Mouse (Mus musculus) kidney, adult 2 months (tissue): ENCODE results near the gene Prss56. TPM values are rescaled to one million over a fixed set of nuclear protein-coding genes. Genes with fewer than 3 reads are reported as not detected.

Experiments
- DNase-seq: peaks from one replicate; pipeline ENCODE4 v3.0.0; 2021
- H3K27ac ChIP-seq: fragments of 200-500 bp; 2 replicates; pipeline ENCODE4 v1.5.1; 2012; ENCODE audit warnings: low read depth, low read length, control low read depth, inconsistent platforms; ENCODE audit not compliant: insufficient read depth
- H3K27me3 ChIP-seq: fragments of 200-500 bp; replicated peaks from 2 replicates; pipeline ENCODE4 v1.6.1; 2012; ENCODE audit warnings: mild to moderate bottlenecking, moderate library complexity, low read length, inconsistent platforms; ENCODE audit not compliant: control insufficient read depth, insufficient read depth
- H3K36me3 ChIP-seq: fragments of 200-500 bp; 2 replicates; pipeline ENCODE4 v1.6.1; 2012; ENCODE audit warnings: mild to moderate bottlenecking, moderate library complexity, low read length, inconsistent platforms; ENCODE audit not compliant: control insufficient read depth, insufficient read depth
- H3K4me1 ChIP-seq: fragments of 200-500 bp; 2 replicates; pipeline ENCODE4 v1.6.1; 2011; ENCODE audit warnings: low read length; ENCODE audit not compliant: control insufficient read depth, insufficient read depth
- H3K4me3 ChIP-seq: fragments of 200-500 bp; 2 replicates; pipeline ENCODE4 v1.5.1; 2011; ENCODE audit warnings: mild to moderate bottlenecking, low read depth, low read length, control low read depth; ENCODE audit not compliant: insufficient read depth
- CTCF ChIP-seq: fragments of 200-500 bp; conservative IDR thresholded peaks from 2 replicates; pipeline ENCODE4 v1.5.1; 2011; ENCODE audit warnings: low read depth, mild to moderate bottlenecking, control low read depth, low read length, moderate library complexity, mixed read lengths; ENCODE audit not compliant: insufficient read depth, insufficient read length
- POLR2A ChIP-seq: fragments of 200-500 bp; IDR thresholded peaks from one replicate; pipeline ENCODE4 v1.6.1; 2011; ENCODE audit warnings: low read depth, low read length, control low read depth
- WGBS: fragments of 180-500 bp; shearing (Covaris S2); methylation state at CpG from one replicate; pipeline ENCODE4 v1.1.7; 2018; 5-methylcytosine and 5-hydroxymethylcytosine counted together
- polyA plus RNA-seq: library from polyadenylated mRNA; depleted of rRNA; stranded (reverse); fragments of >200 nt; gene quantifications from 2 replicates; pipeline ENCODE4 v1.2.3, GENCODE M21; 2012

The Prss56 gene
- polyA plus RNA-seq, 1 experiment, result not detected

DNA sequence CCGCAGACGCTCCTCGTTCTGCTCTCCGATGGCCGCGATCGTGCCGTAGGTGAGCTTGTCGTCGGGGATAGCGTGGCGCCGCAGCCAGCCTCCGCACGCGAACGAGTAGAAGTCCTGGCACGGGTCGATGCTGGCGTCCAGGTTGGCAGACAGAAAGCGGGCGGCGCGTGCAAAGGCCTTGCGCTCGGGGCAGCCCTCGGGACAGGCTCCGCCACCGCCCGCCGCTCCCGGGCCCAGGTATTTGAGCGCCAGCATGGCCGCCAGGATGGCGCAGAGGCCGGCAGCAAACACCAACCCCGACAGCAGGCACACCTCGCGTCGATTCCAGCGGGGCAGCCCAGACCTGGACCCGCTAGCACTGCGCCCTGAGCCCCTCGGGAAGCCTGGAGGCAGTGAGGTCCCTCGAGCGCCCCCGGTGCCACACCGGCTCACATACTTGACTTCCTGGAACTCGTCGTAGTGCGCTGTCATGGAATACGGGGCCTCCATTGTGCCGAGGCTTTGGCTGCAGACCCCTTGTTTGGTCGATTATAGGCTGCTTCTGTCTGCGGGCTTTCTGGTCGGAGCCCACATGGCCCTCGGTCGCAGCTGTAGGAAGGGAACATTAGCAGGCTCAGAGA lies 28.5 kb upstream of the Prss56 start:
- no peak for DNase-seq
- 2% methylated on average over 58 of the region's 58 CpGs for WGBS
- H3K27ac ChIP-seq, result no peak overlapping the region
- H3K4me1 ChIP-seq, result no peaks in the 10 kb centered on the region
- peaks cover 5% of the 10 kb centered on the region for H3K27me3 ChIP-seq
- no peaks in the 10 kb centered on the region for H3K36me3 ChIP-seq
- no peak for TF ChIP-seq POLR2A
- TF ChIP-seq CTCF, result no peak
- H3K4me3 ChIP-seq, result 0 out of 2 replicates have a peak overlapping the region, but pooled peaks have one; percentile 7

DNA sequence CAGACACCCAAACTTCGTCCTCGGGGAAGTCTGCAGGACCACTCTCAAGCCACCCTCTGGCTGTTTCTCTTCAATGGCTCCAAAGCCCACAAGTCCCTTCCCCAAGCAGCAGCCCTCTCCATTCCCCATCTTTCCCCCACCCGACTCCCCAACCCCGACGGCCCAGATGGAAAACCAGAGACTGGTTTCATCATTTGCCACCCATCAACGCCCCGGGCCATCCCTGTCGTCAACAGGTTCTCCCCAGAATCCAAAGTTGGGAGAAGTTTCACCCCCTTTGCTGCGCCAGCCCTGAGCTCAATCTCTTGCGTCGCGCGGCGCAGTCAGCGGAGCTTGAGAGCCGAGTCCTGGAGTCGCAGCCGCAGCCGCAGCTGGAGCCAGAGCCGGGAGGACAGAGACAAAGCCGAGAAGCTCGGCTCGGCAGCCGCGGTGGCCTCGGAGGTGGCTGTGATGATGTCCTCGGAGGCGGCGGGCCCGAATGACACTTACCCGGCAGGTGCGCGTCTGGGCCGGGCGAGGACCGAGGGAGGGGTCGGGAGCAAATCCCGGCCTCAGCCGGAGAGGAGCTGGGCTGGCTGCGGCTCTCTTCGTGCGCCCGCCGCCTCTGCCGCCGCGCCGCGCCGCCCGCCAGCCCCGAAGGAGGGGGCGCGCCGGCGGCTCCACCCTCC lies 27.4 kb upstream of the Prss56 start:
- Histone ChIP-seq H3K27me3 (peaks cover 5% of the 10 kb centered on the region), H3K27ac (no peak overlapping the region), H3K36me3 (no peaks in the 10 kb centered on the region), H3K4me1 (no peaks in the 10 kb centered on the region), H3K4me3 (no peak overlapping the region)
- no peak for DNase-seq
- WGBS, result 1% methylated on average over 51 of the region's 56 CpGs
- TF ChIP-seq POLR2A, result no peak
- TF ChIP-seq CTCF, result no peak

DNA sequence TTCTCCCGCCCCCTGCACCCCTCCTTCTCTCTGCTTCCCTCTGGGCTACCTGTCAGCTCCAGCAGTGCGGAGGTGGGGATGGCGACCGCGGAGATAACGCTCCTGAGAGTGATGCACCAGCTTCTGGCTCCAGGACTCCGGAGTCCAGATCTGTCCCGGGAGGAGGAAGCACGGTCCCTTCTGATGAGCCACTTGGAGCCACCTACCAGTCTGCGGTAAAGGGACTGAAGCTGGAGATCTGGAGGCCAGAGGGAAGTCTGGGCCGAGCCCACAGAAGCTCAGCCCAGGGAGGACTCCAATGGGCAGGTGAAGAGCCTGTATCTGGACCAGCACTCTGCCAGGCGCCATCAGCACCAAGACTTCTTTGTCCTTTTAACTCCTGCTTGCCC lies 26.9 kb upstream of the Prss56 start, which contains the start of gene Ecel1:
Gene Ecel1 (minus strand): TSS at position 323 of the 389 bp plus-strand sequence.
- no peak for DNase-seq
- H3K4me3 ChIP-seq, result no peak within 1 kb of the TSS
- H3K4me1 ChIP-seq, result no peaks in the 10 kb centered on the region
- 3% methylated on average over 12 of the region's 12 CpGs for WGBS
- no peak within 1 kb of the TSS for H3K27ac ChIP-seq
- TF ChIP-seq CTCF, result no peak
- no peak for TF ChIP-seq POLR2A
- peaks cover 5% of the 10 kb centered on the region for H3K27me3 ChIP-seq
- no peaks in the 10 kb centered on the region for H3K36me3 ChIP-seq

DNA sequence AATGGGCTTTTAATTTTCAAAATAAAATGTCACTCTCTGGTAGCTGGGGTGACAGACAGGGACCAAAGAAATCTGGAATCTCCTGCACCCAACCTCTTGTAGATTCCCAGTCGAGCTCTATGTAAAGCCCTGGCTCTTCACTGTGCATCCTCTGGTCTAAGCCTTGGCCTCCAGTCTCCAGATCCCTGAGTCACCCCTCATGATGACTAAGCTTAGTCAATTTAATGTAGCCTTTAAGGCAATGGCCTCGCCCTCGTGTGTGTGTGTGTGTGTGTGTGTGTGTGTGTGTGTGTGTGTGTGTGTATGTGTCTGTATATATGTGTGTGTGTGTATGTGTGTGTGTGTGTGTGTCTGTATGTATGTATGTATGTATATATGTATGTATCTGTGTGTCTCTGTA lies 23.7 kb upstream of the Prss56 start:
- no peak overlapping the region for H3K27ac ChIP-seq
- H3K4me3 ChIP-seq, result no peak overlapping the region
- H3K36me3 ChIP-seq, result no peaks in the 10 kb centered on the region
- 76% methylated on average over 3 of the region's 3 CpGs for WGBS
- peaks cover 4% of the 10 kb centered on the region for H3K27me3 ChIP-seq
- DNase-seq, result no peak
- TF ChIP-seq POLR2A, result no peak
- no peak for TF ChIP-seq CTCF
- no peaks in the 10 kb centered on the region for H3K4me1 ChIP-seq

DNA sequence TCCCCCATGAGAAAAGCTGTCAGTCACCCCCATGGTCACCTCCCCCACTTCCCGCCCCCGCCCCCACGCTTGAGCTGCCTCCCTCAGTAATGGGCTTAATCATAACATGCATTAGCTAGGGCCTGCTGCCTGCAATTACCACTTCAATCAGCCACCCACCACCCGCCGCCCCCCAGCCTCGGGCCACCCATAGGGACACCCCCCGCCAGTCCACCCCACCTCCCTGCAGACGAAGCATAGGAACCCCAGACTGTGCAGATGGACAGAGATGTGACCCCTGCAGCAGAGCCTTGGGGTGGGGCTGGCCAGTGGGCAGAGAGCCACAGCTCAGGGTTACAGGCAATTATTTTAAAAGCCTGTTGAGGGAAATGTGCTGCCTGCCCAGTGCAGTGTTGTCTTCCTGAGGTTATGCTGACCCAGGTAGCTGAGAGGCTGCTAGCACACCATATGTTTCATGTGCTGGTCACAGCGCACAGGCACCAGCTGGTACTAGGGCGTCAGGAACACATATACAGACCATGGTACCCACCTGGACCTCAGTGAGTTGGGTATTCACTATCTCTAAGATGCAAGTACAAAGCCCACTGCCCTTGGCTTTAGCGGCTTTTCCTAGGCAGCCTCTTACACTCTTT lies 18.8 kb upstream of the Prss56 start:
- Histone ChIP-seq H3K4me3 (no peak overlapping the region), H3K27ac (no peak overlapping the region), H3K27me3 (no peaks in the 10 kb centered on the region), H3K4me1 (no peaks in the 10 kb centered on the region), H3K36me3 (no peaks in the 10 kb centered on the region)
- no peak for TF ChIP-seq POLR2A
- no peak for TF ChIP-seq CTCF
- no peak for DNase-seq
- 40% methylated on average over 11 of the region's 11 CpGs for WGBS

DNA sequence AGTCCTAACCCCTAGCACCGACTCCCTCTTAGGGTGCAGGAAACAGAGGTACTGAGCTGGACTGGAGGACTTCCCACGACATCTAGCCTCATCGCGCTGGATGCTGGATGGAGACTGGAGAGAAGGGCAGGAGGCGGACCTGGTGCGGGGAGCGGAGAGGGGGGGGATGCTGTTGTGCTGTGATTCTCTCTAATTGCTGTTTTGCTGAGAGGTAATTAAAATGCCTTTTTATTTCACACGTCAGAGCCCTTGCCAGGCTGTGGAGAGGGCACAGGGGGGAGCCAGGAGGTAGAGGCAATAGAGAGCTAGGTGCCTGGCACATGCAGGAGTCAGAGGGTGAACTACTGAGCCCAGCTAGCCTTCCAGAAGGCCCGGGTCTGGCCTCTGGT lies 18.3 kb upstream of the Prss56 start:
- Histone ChIP-seq H3K4me1 (no peaks in the 10 kb centered on the region), H3K36me3 (no peaks in the 10 kb centered on the region), H3K27ac (no peak overlapping the region), H3K4me3 (no peak overlapping the region), H3K27me3 (no peaks in the 10 kb centered on the region)
- DNase-seq, result no peak
- TF ChIP-seq POLR2A (no peak), CTCF (no peak)
- 43% methylated on average over 9 of the region's 9 CpGs for WGBS

DNA sequence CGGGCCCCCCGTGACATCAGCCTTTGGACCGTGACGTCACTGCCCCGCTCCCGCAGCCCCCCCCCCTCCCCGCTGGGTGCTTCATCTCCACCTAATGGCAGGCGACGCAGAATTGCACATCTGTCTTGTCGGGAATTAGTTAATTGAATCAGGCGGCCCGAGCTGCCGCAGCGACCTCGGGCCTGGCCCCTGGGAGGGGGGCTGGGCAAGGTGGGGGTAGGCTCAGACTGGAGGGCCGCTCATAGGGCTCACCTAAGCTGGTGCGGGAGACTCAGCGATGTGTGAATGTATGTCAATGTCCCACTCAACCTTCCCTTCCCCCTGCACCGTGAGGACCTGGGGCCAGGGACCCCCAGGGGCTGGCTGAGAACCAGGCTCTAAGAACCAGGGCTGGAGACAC lies 12.7 kb upstream of the Prss56 start:
- H3K4me1 ChIP-seq, result no peaks in the 10 kb centered on the region
- H3K4me3 ChIP-seq, result no peak overlapping the region
- H3K27ac ChIP-seq, result no peak overlapping the region
- H3K27me3 ChIP-seq, result no peaks in the 10 kb centered on the region
- 8% methylated on average over 19 of the region's 19 CpGs for whole genome bisulfite sequencing
- H3K36me3 ChIP-seq, result no peaks in the 10 kb centered on the region
- no peak for DNase-seq
- no peak for TF ChIP-seq POLR2A
- TF ChIP-seq CTCF, result no peak
